Mouse (Mus musculus): ENCODE data around the gene Actl7a. TPM values are rescaled to one million over a fixed set of nuclear protein-coding genes. Genes with fewer than 3 reads are reported as not detected.
A peak's percentile ranks its signal among the peaks of the same experiment; 100 is the strongest.

Actl7a gene
- not detected for total RNA-seq (2021)
- long read RNA-seq, experiment 1, result 0 reads
- long read RNA-seq, experiment 2, result 0 reads

DNA sequence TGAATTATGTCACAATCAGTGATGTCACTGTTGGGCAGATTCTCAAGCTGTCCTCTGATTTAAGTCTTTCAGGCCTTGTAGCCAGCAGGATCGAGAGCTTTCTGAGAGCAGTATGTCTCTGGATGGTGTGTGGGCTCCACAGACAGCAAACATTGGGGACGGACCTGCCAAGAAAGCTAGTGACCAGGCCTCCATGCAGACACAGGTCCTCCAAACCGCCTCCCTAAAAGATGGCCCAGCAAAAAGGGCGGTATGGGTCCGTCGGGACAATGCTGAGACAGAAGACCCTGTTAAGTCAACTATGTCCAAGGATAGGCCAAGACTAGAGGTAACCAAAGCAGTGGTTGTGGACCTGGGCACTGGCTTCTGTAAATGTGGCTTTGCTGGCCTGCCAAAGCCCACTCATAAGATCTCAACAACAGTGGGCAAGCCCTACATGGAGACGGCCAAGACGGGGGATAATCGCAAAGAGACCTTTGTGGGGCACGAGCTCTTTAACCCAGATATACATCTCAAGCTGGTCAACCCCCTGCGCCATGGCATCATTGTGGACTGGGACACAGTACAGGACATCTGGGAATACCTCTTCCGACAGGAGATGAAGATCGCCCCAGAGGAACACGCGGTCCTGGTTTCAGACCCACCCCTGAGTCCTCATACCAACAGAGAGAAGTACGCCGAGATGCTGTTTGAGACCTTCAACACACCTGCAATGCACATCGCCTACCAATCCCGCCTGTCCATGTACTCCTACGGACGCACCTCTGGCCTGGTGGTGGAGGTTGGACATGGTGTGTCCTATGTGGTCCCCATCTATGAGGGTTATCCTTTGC, at the start of gene Actl7a:
Gene Actl7a, plus strand, starts transcription at position 51 of the 833 bp plus-strand sequence.
- no peak for DNase-seq

DNA sequence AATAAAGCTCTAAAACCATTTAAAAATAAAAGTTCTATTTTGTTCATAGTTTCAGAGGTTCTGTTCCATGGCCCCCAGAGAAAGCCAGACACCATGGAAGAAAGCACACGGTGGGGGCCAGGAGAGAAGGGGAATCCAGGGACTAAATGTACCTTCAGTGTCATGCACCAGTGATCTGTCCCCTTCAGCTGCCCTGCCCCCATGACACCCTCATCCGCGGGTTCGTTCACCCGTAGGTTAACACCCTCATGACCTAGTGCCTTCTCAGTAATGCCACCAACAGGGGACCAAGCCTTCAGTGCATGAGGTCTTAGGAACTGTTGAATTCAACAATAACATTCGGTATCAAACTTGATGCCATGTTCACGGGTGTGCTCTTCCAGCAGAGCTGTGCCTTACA, 46.8 kb upstream of the Actl7a start:
- no peak for DNase-seq

DNA sequence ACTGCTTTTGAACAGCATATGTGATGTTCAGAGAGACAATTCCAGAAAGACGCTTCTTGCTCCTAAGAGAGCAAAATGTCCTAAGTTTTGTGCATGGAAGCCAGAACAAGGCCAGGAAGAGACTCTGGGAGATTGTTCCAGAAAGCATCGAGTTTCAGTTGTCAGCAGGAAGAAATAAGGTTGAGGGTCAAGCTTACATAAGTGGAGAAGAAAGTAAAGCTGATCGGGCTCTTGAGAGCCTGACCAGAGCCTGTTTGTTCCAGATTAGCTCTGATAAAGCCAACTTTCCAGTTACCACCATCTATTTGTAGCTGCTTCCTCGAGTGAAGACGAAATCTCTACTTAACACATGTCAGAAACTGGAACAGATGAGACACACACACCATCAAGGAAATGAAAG, 44.5 kb upstream of the Actl7a start:
- DNase-seq, result no peak

DNA sequence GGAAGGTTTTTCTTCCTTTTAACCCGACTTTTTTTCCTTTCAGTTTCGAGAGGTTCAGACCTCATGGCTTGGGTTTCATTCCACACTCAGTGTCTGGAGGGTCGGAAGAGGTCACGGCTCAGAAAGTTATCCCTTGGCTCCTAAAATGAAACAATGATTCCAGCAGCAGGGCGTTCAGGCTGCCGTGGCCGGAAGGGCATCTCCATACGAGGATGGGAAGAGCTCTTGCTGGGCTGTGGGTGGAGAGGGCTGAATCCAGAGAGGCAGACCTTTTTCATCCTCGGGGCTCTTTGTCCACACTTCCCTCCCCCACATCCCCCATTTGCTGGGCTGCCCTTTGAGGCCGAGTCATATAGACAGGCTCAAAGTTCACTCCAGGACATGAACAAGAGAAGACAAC, 41.0 kb upstream of the Actl7a start:
- peak; percentile 15 for DNase-seq

DNA sequence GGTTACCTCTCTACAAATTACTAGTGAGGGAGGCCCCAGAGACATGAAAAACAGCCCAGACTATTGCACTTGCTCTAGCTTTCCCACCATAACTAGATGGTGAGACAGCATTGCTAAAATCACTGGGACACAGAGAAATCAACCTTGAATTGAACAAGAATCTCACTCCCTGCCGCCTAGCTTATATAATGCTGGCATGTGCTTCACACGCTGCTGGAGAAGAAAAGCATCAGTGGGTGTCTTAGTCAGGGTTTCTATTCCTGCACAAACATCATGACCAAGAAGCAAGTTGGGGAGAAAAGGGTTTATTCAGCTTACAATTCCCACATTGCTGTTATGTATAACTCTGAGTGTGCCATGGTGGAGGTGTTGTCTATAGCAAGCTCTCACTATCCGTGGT, 30.1 kb upstream of the Actl7a start:
- no peak for DNase-seq

DNA sequence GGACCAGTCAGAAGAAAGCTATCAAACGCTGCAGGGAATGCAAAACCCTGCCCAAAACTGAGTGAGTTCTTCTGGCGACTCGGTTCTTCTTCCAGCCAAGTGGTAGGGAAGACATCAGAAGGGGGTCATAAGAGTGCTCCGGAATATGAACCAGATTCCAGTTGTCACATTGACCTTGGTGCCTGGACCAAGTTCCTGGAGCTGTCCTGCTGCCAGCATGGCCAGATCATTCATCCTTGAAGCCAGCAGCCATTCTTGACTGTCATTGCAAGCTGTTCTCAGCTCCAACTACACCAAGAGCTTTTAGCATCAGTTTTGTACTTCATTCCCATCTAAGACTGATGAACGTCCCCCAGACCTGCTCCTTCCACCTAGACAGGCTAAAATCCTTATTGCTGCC, 26.4 kb upstream of the Actl7a start:
- no peak for DNase-seq

DNA sequence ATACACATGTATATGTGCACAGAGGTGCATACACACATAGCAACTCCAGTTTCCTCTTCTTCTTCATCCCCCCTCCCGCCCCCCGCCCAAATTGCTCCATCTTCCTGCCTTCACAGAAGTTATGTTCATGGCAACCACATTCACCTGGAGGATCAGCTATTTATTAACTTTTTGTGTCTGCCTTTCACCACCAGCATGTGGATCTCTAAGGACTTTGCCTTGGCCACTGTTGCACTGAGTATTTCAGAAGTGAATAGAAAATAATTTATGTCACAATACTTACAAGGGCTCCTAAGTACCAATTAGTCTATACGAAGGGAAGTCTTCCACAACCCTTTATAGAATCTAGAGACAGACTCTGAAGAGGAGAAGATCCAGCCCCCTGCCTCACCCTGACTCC, 25.3 kb upstream of the Actl7a start:
- DNase-seq, result no peak

DNA sequence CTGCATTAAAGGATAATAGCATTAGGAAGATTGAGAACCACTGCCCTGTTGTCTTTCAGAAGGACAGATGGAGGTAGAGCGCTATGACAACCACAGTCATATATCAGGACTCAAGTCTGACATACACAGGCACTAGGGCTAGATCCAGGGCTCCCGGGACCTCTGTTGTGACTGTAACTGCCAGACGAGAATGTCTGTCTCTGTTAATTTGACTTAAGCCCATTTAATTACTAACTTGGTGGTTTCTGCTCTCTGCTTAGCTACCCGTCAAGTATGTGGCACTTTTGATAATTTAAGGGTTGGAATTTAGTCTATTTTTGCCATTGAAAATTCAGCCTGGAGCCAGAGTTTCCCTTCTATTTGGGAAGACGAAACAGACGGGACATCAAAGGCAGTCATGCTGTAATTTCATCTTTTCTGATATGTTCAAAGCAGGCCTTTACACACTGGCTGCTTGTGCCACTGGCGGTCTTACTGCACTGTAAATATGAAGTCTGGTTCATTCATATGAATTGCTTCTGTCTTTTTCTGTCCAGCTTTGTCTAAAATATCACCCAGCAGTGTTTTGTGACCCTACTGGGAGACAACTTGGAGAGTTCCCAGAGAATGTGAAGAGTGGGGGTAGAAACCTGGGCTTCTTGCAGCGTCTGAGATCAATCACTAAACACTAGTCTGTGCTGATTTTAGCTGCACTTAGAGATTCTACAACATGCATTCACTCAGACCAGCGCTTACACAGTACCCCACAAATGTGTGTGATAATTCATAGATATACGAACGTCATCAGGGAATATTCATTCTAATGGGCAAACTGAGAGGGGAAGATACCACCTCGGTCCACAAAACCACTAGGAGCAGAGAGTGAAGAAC, 24.4 kb upstream of the Actl7a start:
- no peak for DNase-seq

DNA sequence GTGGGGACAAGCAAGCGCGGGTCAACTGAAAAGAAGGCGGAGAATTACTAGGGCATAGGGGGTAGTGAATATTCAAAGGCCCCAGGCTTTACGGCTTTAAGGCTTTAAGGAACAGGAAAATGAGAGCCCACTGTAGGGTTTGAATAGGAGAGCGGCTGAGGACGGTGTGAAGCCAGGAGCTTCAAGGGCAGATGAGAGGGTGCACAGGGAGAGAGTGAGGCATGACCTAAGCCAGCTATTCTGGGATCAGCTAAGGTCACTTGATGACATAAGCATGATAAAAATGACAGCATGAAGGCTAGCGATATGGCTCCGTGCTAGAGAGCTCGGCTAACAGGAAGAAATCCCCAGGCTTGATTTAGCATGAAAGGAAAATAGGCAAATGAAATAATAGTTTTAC, 23.8 kb upstream of the Actl7a start:
- DNase-seq, result no peak

DNA sequence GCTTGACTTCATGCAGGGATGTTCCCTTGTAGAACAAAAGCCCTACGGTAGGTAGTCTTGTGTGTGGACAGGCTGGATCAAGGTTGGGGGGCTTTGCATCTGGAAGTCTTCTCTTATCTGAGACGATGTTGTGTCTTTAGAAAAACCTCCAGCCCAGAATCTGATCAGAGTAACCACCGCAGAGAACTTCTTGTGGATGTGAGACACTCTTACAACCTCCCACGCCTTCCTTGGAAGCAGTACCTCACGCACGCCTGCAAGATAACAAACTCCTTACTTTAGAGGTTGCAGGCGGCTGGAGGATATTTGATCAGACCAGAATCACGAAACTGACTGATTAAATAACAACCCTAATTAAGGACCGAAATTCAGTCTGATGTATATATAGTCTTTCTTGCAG, 22.8 kb upstream of the Actl7a start:
- no peak for DNase-seq

DNA sequence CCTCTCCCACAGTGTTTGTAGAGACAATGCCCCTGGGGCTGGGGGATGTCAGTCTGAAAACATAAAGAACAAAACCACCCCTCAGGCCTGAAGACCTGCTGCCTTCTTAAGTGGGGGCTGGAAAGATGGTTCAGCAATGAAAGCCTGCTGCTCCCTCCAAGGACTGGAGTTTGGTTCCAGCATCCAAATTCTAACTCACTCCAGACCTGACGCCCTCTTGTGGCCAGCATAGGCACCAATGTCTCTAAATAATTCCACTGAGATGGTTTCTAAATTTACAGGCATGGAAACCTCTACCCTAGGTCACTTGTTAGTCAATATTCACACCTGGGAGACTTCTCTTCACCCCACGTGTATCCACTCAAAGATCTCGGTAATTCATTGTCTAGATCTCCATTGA, 21.7 kb upstream of the Actl7a start:
- no peak for DNase-seq

DNA sequence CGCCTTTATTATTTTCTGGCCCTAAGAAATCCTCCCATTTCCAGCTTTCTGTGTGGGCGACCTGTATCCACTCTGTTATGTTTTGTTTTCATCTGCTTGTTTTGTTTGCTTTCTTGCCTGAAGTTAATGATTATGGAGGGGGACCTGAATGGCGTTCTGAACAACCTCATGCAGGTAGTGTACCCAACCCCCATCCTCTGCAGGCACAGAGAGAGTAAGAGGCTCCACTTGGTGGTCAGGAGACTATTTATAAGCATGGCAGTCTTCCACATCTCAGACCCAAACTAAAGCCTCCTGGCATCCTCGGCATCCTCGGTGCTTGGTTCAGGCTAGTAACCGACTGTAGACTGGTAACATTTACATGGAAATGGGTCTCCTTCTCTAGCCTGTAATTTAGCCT, 20.9 kb upstream of the Actl7a start:
- no peak for DNase-seq

DNA sequence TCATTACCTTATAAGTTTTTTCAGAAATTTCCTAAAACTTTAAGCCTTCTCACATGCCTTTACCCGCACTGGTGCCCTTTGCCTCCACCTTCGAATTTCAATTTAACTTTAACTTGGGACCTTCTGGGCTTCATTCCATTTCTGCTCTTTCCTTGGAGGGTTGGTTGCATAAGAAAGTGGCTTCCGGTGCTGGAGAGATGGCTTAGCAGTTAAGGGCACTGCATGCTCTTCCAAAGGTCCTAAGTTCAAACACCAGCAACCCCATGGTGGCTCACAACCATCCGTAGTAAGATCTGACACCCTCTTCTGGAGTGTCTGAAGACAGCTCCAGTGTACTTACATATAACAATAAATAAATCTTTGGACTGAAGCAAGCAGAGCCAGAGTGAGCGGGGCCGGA, 20.0 kb upstream of the Actl7a start:
- no peak for DNase-seq

DNA sequence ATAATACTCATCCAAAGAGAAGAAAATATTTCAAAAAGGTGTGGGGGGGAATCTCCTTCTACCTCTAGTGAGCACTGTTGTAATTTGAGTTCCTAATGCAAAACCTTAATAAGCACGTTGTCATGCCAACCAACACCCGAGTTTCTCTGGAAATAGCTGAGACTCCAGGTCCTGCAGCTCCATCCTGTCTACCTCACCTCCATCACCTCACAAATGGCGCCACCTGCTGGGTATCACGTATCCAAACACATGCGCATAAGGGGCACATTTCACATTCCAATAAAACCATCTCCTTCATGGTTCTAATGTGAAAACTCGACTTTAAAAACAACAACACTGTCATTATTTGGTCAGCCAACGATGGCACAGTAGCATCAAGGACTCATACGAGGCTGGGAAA, 17.4 kb upstream of the Actl7a start:
- DNase-seq, result no peak

DNA sequence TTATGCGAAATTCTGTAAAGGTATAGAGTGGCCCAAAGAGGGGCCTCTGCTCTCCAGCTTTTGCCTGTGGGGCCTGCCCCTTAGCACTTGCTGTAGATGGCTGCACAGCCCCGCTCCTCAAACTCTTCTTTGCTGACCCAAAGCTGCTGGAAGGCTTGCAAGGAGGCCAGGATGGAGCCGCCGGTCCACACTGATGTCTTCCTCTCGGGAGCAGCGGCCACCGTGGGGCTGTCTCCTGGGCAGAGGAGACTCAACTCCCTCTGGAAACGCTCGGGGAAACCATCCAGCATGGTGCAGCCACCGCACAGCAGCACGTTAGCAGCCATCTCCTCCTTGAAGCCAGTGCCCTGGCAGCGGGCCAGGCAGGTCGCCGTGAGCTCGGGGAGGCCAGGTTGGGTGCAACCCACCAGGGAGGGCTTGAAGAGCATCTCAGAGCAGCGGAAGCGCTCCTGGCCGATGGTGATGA, 3.2 kb upstream of the Actl7a start, which contains the start of gene Gm26657:
Gene Gm26657, plus strand, starts transcription at position 51 of the 466 bp plus-strand sequence.
- no peak for DNase-seq

DNA sequence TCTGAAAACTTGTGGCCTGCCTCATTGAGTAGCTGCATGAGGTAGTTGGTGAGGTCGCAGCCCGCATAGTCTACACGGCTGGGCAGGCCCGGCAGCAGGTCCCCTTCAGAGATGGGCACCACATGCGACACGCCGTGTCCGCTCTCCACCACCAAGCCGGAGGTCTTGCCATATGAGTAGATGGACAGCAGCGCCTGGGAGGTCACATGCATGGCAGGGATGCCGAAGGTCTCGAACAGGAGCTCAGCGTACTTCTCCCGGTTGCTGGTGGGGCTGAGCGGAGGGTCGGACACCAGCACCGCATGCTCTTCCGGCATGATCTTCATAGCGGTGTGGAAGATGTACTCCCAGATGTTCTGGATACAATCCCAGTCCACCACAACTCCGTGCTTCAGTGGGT, 2.6 kb upstream of the Actl7a start:
- no peak for DNase-seq

DNA sequence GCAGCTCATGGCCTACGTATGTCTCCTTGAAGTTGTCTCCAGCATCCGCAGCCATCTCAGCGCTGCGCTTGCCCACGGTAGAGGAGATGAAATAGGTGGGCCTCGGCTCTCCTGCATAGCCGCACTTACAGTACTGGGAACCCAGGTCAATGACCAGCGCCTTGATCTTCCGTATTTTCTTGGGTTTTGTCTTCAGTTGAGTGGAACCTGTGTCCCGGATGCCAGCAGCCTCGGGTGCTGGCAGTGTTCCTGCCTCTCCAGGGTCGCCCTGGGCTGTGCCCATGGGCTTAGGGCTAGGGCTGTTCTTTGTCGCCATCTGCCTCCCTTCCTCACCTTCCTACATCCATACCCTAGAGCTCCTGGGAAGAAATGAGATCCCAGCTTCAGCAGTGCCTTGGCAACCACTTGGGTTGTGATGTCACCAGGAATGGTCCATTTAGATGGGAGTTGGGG, 2.1 kb upstream of the Actl7a start, which contains the start of gene Actl7b:
Gene Actl7b, minus strand, starts transcription at position 403 of the 453 bp plus-strand sequence.
- no peak for DNase-seq

DNA sequence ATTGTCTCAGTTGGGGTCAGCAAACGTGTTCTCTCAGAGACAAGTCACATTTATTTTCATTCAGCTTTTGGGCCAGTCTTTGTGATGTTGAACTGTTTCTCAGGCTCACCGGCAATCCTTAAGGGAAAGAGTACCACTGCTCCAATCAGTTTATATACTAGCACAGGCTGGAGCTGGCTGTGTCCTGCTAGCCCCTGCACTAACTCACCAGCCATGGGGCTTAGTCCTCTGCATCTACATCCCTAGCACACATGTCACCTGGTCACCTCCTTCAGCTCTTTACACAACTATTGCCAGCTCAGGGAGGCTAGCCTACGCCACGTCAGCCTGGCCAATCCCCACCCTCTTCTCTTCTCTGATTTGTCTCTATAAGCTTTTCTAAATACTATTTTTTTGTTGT, 515 bp upstream of the Actl7a start:
- no peak for DNase-seq

DNA sequence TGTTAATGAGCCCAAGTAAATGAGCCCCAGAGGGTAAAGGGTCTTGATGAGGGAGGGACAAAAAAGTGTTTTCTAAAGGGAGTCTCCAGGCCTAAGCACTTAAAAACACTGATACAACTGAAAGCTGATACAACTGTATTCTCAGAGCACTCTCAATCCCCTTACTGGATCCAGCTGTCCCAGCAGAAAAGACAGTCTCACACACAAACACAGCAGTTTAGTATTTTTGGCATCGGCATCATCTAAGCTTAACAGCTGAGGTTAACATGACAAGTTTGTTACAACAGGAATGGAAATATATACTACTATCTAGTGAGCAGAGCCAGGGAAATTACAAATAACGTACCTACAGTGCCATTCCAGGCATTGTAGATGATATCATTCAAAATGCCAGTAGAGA, 3.1 kb downstream of the Actl7a start:
- no peak for DNase-seq

DNA sequence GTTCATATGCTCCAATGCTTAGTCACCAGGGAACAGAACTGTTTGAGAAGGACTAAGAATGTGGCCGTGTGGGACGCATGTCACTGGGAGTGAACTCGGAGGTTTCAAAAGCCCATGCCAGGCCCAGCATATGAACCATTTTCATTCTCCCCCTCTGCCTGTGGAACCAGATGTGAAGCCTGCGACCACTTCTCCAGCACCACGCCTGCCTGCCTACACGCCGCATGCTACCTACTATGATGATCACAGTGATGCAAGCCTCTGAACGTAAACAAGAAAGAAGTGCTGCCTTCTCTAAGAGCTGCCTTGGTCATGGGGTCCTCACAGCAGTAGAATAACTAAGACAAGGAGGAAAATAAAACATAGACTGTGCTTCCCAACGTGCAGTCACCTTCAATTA, 4.2 kb downstream of the Actl7a start:
- DNase-seq, result no peak

DNA sequence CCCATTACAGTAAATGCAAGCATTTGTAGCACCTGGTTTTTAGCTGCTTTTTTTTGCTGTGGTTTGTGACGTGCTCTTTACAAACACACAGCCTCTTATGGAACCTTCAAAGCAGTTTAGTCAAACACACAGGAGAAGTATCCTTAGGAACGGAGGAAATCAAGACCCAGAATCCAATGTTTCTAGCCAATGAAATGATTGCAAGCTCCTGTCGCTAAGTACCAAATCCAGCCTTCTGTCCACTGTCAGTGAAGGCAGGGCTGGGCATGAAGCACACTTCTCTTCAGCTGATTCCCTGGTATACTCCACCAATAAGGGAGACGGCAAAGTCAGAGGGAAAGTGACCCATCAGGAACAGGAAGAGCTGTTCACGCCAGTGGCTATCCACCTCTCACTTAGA, 12.8 kb downstream of the Actl7a start:
- DNase-seq, result no peak

DNA sequence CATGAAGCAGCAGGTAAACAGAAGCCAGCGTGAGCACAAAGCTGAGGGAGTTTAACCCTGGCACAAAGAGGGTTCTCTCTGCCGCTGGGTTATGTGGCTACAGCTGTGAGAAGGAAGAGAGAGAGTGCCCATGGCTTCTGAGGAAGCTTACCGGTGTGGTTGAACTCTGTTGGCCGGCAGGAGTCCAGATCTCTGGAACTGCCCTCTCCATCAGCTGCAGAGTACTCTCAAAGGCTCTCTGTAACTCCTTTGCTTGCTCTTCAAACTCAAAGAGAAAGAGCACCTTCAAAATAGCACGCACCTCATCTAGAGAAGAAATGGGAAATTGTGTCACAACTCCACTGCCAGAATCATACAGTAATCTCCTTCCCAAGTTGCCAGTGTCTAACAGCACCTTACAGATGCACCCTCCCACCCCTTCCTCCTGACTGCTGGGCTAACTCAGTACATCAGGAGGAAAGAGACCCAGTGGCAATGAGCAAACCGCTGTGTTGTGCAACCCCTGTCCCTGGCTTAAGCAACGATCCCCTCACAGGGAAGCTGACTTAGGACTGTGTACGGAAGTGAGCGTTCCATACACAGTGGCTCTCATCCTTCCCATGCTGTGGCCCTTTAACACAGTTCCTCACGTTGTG, 13.9 kb downstream of the Actl7a start:
- no peak for DNase-seq

DNA sequence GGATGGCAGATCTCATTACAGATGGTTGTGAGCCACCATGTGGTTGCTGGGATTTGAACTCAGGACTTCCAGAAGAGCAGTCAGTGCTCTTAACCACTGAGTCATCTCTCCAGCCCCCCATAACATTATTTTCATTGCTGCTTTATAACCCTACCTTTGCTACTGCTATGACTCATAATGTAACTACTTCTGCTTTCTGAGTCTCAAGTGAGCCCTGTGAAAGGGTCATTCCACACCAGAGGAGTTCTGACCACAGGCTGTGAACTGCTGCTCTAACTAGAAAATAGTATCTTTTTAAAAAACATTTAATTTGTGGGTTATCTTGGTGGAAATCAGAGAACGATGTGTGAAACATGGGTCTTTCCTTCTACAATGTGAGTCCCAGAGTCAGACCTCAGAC, 14.5 kb downstream of the Actl7a start:
- no peak for DNase-seq
